Mouse (Mus musculus) splenic B cell, adult 2 months (primary cell): ENCODE data around the gene Scgb2b19.
"Not testable (repeated sequence)": the region's sequence is repeated elsewhere in the genome, so short reads cannot be mapped to it uniquely, and the experiment has no call there.

Source experiments
- DNase-seq: peaks from one replicate; pipeline ENCODE4 v3.0.0-alpha.2; 2011; ENCODE audit warnings: low read depth, low spot score
- H3K27me3 ChIP-seq: 2 replicates; pipeline ENCODE4 v1.6.1; 2012; ENCODE audit warnings: mild to moderate bottlenecking, low read length, moderate library complexity, mixed read lengths; ENCODE audit not compliant: control insufficient read depth, poor library complexity, insufficient read depth, severe bottlenecking
- H3K36me3 ChIP-seq: 2 replicates; pipeline ENCODE4 v1.6.1; 2012; ENCODE audit warnings: mild to moderate bottlenecking, low read length, moderate library complexity, mixed read lengths; ENCODE audit not compliant: control insufficient read depth, poor library complexity, insufficient read depth, severe bottlenecking

Gene Scgb2b19

DNA sequence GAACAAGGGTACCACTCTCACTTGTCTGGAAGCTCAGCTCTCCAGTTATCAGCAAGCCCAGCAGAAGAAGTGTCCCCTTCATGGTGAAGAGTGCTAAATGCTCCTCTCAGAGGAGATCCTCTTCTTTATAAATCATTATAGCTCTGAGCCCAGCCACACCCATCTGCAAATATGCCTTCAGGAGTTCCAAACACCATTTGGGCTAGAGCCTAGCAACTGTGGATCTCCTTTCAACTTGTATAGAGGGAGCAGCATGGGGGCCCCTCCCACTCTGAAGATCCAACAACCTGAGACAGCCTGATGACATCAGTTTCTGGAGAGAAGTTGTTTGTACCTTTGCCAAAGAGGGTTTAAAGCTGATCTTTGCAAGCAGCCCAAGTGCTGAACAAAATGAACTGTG is at the start of gene Scgb2b19:
Gene Scgb2b19, minus strand, starts transcription at position 101 of the 400 bp plus-strand sequence.
- not testable (repeated sequence) for H3K36me3 ChIP-seq, H3K27me3 ChIP-seq, DNase-seq

DNA sequence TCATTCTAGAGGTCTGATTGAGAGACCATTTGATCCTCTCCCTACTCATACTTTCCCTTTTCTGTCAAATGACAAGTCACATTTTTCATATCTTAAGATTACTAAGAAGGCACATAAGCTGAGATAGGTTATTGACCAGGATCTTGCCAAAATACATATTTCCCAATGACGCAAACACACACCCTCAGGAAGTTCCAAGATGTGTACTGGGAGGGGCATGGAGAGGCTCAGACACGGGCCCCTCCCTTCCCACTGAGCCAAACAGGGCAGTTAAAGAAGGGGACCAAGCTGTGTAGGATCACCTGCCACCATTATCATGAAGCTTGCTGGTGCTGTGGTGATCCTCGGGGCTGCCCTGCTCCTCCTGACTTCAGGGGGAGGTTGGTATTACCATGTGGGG is 6.9 kb upstream of the Scgb2b19 start, which contains the start of gene Scgb1b19:
Gene Scgb1b19, plus strand, starts transcription at position 301 of the 400 bp plus-strand sequence.
- DNase-seq, H3K36me3 ChIP-seq, H3K27me3 ChIP-seq: not testable (repeated sequence)
